Mouse (Mus musculus) effector memory CD4-positive, alpha-beta T cell, adult 5 months (primary cell): ENCODE measurements around the gene Lacc1. TPM values are rescaled to one million over a fixed set of nuclear protein-coding genes. Genes with fewer than 3 reads are reported as not detected.

Experiments
- polyA plus RNA-seq: library from polyadenylated mRNA; unstranded; fragments of 100-300 nt; shearing (Covaris generic); gene quantifications from one replicate; pipeline ENCODE4 v1.2.1, GENCODE M21; 2017

The Lacc1 gene
- polyA plus RNA-seq = 0.34 TPM

GRCm38 (mm10) chr14:77036226-77037046 lies at the start of gene Lacc1, which contains the start of gene Ccdc122:
Gene Lacc1 (minus strand): TSS chr14:77036904.
Gene Ccdc122 (plus strand): TSS chr14:77036772.

Other genes with a start within 250 kb of the Lacc1 start
- gene Ccdc122, start 132 bp downstream of the Lacc1 start, polyA plus RNA-seq = 2.5 TPM
- gene Enox1, start 119.9 kb upstream of the Lacc1 start, polyA plus RNA-seq = not detected